Mouse (Mus musculus): ENCODE measurements around the gene Ly6g6e. TPM values are rescaled to one million over a fixed set of nuclear protein-coding genes. Genes with fewer than 3 reads are reported as not detected.

The Ly6g6e gene
- polyA plus RNA-seq, 1 experiment = 27.5 TPM

DNA sequence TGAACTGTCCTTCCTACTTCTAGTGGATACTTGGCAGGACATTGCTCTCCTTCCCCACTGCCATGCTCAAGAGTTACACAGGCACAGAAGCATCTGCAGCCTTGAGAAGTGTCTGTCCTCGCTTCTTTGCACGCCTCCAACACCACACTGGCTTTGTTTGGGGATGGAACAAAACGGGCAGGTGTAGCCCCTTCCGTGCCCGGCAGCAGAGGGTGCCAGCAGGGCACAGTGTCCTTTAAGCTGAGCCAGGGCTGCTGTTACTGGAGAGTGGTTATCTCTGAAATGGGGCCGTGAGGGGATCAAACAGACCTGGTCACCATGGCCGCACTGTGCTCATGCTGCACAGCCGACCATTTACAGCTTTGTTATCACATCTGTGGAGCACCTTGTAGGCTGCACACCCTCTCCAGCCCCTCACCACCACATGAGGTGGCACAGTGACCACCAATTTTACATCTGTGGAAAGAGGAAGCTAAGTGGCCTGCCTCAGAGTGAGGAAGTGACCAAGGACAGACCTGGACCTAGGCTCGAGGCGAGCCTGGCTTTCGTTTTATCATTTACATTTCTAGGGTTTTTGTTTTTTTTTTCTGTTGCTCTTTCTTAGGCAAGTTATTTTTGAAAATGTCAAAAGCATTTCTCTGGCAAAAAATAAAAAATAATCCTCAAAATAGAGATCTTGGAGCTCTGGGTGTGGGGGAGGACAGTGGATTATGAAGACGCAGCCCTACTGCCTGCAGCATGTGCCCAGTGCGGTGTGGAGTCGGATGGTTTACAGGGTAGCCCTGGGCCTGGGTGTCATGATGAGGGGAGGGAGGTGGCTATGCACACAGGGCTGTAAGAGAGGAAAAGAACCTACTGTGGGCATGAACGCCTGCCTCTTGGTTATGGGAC is 18.0 kb downstream of the Ly6g6e start:
- H3K27me3 ChIP-seq (ENCODE audit: control insufficient read depth, insufficient read depth, low read length, poor library complexity, severe bottlenecking) = no peaks in the 10 kb centered on the region
- H3K9me3 ChIP-seq (replicated peaks; ENCODE audit: control insufficient read depth, insufficient read depth, low read length, poor library complexity, severe bottlenecking) = no peaks in the 10 kb centered on the region
- no peak for TF ChIP-seq CTCF (IDR thresholded peaks at IDR 0.05; ENCODE audit: low read depth, low read length)
- no peaks in the 10 kb centered on the region for H3K36me3 ChIP-seq (ENCODE audit: control insufficient read depth, insufficient read depth, low read length, poor library complexity, severe bottlenecking)
- H3K4me3 ChIP-seq (ENCODE audit: low read depth, low read length) = no peak overlapping the region
- no peaks in the 10 kb centered on the region for H3K4me1 ChIP-seq (ENCODE audit: control insufficient read depth, insufficient read depth, low read length)
- no peak overlapping the region for H3K27ac ChIP-seq (ENCODE audit: insufficient read depth, low read length)
- no peak overlapping the region for H3K9ac ChIP-seq (ENCODE audit: low read depth, poor library complexity, severe bottlenecking)

GRCm38 (mm10) chr17:35096597-35096996 is 19.9 kb downstream of the Ly6g6e start:
- H3K4me3 ChIP-seq (ENCODE audit: low read depth, low read length) = no peak overlapping the region
- TF ChIP-seq EP300 (IDR thresholded peaks at IDR 0.05; ENCODE audit: insufficient read depth, low read depth, low read length) = no peak
- no peak for TF ChIP-seq CTCF (IDR thresholded peaks at IDR 0.05; ENCODE audit: low read depth, low read length)
- TF ChIP-seq POLR2A (IDR thresholded peaks at IDR 0.05; ENCODE audit: insufficient read depth, low read length) = no peak
- no peak overlapping the region for H3K27ac ChIP-seq (ENCODE audit: insufficient read depth, low read length)
- H3K9me3 ChIP-seq (replicated peaks; ENCODE audit: control insufficient read depth, insufficient read depth, low read length, poor library complexity, severe bottlenecking) = no peaks in the 10 kb centered on the region
- no peaks in the 10 kb centered on the region for H3K36me3 ChIP-seq (ENCODE audit: control insufficient read depth, insufficient read depth, low read length, poor library complexity, severe bottlenecking)
- no peaks in the 10 kb centered on the region for H3K27me3 ChIP-seq (ENCODE audit: control insufficient read depth, insufficient read depth, low read length, poor library complexity, severe bottlenecking)
- no peaks in the 10 kb centered on the region for H3K4me1 ChIP-seq (ENCODE audit: control insufficient read depth, insufficient read depth, low read length)
- no peak overlapping the region for H3K9ac ChIP-seq (ENCODE audit: low read depth, poor library complexity, severe bottlenecking)

DNA sequence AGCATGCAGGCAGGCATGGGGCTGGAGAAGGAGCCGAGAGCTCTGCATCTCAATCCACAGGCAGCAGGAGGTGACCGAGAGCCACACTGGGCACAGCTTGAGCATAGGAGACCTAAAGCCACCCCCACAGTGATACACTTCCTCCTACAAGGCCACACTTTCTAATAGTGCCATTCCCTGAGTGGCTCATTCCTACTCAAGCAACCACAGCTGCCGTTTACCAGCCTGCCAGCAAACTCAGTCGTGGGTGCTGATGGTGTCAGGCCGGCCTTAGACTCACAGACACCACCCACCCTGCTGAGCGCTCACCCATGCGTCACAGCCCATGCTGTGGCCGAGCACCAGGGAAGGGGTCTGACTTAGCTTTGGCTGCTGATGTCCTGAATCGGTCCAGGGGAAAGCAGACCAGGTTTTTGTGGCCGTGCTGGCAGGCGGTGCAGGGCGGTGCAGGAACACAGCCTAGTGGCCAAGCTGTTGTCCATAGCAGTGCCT is 20.5 kb downstream of the Ly6g6e start:
- no peaks in the 10 kb centered on the region for H3K36me3 ChIP-seq (ENCODE audit: control insufficient read depth, insufficient read depth, low read length, poor library complexity, severe bottlenecking)
- no peaks in the 10 kb centered on the region for H3K27me3 ChIP-seq (ENCODE audit: control insufficient read depth, insufficient read depth, low read length, poor library complexity, severe bottlenecking)
- H3K4me1 ChIP-seq (ENCODE audit: control insufficient read depth, insufficient read depth, low read length) = no peaks in the 10 kb centered on the region
- H3K27ac ChIP-seq (ENCODE audit: insufficient read depth, low read length) = no peak overlapping the region
- TF ChIP-seq EP300 (IDR thresholded peaks at IDR 0.05; ENCODE audit: insufficient read depth, low read depth, low read length) (no peak), POLR2A (IDR thresholded peaks at IDR 0.05; ENCODE audit: insufficient read depth, low read length) (no peak), CTCF (IDR thresholded peaks at IDR 0.05; ENCODE audit: low read depth, low read length) (no peak)
- H3K9me3 ChIP-seq (replicated peaks; ENCODE audit: control insufficient read depth, insufficient read depth, low read length, poor library complexity, severe bottlenecking) = no peaks in the 10 kb centered on the region
- H3K9ac ChIP-seq (ENCODE audit: low read depth, poor library complexity, severe bottlenecking) = no peak overlapping the region
- no peak overlapping the region for H3K4me3 ChIP-seq (ENCODE audit: low read depth, low read length)

GRCm38 (mm10) chr17:35100196-35100765 is 23.6 kb downstream of the Ly6g6e start:
- H3K9me3 ChIP-seq (replicated peaks; ENCODE audit: control insufficient read depth, insufficient read depth, low read length, poor library complexity, severe bottlenecking) = no peaks in the 10 kb centered on the region
- no peaks in the 10 kb centered on the region for H3K36me3 ChIP-seq (ENCODE audit: control insufficient read depth, insufficient read depth, low read length, poor library complexity, severe bottlenecking)
- TF ChIP-seq CTCF (IDR thresholded peaks at IDR 0.05; ENCODE audit: low read depth, low read length) (no peak), EP300 (IDR thresholded peaks at IDR 0.05; ENCODE audit: insufficient read depth, low read depth, low read length) (no peak), POLR2A (IDR thresholded peaks at IDR 0.05; ENCODE audit: insufficient read depth, low read length) (no peak)
- H3K4me3 ChIP-seq (ENCODE audit: low read depth, low read length) = no peak overlapping the region
- no peak overlapping the region for H3K9ac ChIP-seq (ENCODE audit: low read depth, poor library complexity, severe bottlenecking)
- no peak overlapping the region for H3K27ac ChIP-seq (ENCODE audit: insufficient read depth, low read length)
- no peaks in the 10 kb centered on the region for H3K27me3 ChIP-seq (ENCODE audit: control insufficient read depth, insufficient read depth, low read length, poor library complexity, severe bottlenecking)
- no peaks in the 10 kb centered on the region for H3K4me1 ChIP-seq (ENCODE audit: control insufficient read depth, insufficient read depth, low read length)

GRCm38 (mm10) chr17:35101161-35101560 is 24.5 kb downstream of the Ly6g6e start:
- Histone ChIP-seq H3K9ac (ENCODE audit: low read depth, poor library complexity, severe bottlenecking) (no peak overlapping the region), H3K27me3 (ENCODE audit: control insufficient read depth, insufficient read depth, low read length, poor library complexity, severe bottlenecking) (no peaks in the 10 kb centered on the region), H3K4me1 (ENCODE audit: control insufficient read depth, insufficient read depth, low read length) (no peaks in the 10 kb centered on the region), H3K9me3 (replicated peaks; ENCODE audit: control insufficient read depth, insufficient read depth, low read length, poor library complexity, severe bottlenecking) (no peaks in the 10 kb centered on the region), H3K36me3 (ENCODE audit: control insufficient read depth, insufficient read depth, low read length, poor library complexity, severe bottlenecking) (no peaks in the 10 kb centered on the region), H3K27ac (ENCODE audit: insufficient read depth, low read length) (no peak overlapping the region), H3K4me3 (ENCODE audit: low read depth, low read length) (no peak overlapping the region)
- no peak for TF ChIP-seq EP300 (IDR thresholded peaks at IDR 0.05; ENCODE audit: insufficient read depth, low read depth, low read length)
- TF ChIP-seq CTCF (IDR thresholded peaks at IDR 0.05; ENCODE audit: low read depth, low read length) = no peak
- TF ChIP-seq POLR2A (IDR thresholded peaks at IDR 0.05; ENCODE audit: insufficient read depth, low read length) = no peak

GRCm38 (mm10) chr17:35102299-35102698 is 25.6 kb downstream of the Ly6g6e start:
- Histone ChIP-seq H3K9me3 (replicated peaks; ENCODE audit: control insufficient read depth, insufficient read depth, low read length, poor library complexity, severe bottlenecking) (no peaks in the 10 kb centered on the region), H3K4me3 (ENCODE audit: low read depth, low read length) (no peak overlapping the region), H3K27me3 (ENCODE audit: control insufficient read depth, insufficient read depth, low read length, poor library complexity, severe bottlenecking) (no peaks in the 10 kb centered on the region), H3K9ac (ENCODE audit: low read depth, poor library complexity, severe bottlenecking) (no peak overlapping the region), H3K27ac (ENCODE audit: insufficient read depth, low read length) (no peak overlapping the region), H3K4me1 (ENCODE audit: control insufficient read depth, insufficient read depth, low read length) (no peaks in the 10 kb centered on the region), H3K36me3 (ENCODE audit: control insufficient read depth, insufficient read depth, low read length, poor library complexity, severe bottlenecking) (no peaks in the 10 kb centered on the region)
- TF ChIP-seq CTCF (IDR thresholded peaks at IDR 0.05; ENCODE audit: low read depth, low read length) (no peak), POLR2A (IDR thresholded peaks at IDR 0.05; ENCODE audit: insufficient read depth, low read length) (no peak), EP300 (IDR thresholded peaks at IDR 0.05; ENCODE audit: insufficient read depth, low read depth, low read length) (no peak)
